Mouse (Mus musculus): ENCODE measurements around the gene Gramd1a.

Gramd1a gene

GRCm38 (mm10) chr7:31096892-31097564 is 58.7 kb downstream of the Gramd1a start:
- DNase-seq (ENCODE audit: low spot score in 2 of 2) = no peak

- no peak for DNase-seq (ENCODE audit: low spot score in 2 of 2)
Observed at GRCm38 (mm10) chr7:31094774-31095501, 60.8 kb downstream of the Gramd1a start.

GRCm38 (mm10) chr7:31089721-31090120 is 66.0 kb downstream of the Gramd1a start:
- no peak for DNase-seq (ENCODE audit: low spot score in 2 of 2)

DNA sequence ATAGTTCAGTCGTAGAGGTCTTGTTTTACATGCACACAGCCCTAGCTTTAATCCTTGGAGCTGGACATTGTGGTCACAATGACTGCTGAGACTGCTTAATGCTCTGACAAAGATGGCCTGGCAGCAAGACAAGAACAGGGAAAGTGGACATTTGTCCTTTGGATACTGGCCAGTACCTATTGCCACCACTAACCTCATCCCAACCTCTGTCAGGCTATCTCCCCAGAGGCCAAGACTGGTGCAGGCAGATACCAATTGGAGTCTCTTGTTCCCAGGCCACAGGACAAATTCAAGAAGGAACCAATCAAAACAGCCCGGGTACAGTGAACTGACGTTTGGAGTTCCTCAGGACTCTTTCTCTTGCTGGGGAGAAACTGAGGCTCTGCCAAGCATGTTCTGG is 67.5 kb downstream of the Gramd1a start:
- no peak for DNase-seq (ENCODE audit: low spot score in 2 of 2)

DNA sequence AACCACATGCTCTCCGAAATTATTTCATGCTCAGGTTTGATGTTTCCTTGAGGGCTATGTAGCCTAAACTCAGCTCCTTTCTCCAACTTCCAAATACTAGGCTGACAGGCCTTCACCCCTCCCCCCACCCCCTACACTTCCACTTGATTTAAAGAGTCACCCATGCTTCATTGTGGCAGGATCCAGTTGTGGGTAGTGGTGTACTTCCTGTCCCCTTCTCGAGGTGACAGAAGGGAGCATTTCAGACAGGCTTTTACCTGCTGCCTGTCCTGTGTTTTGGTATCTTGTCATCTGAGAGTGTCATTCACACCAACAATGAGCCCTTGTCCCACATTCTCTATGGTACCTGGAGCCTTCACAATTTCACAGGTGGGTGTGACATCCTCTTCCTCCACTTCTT is 68.4 kb downstream of the Gramd1a start:
- no peak for DNase-seq (ENCODE audit: low spot score in 2 of 2)

GRCm38 (mm10) chr7:31086175-31086755 is 69.4 kb downstream of the Gramd1a start:
- DNase-seq (ENCODE audit: low spot score in 2 of 2) = no peak

GRCm38 (mm10) chr7:31085171-31085570 is 70.5 kb downstream of the Gramd1a start:
- no peak for DNase-seq (ENCODE audit: low spot score in 2 of 2)

- DNase-seq (ENCODE audit: low spot score in 2 of 2) = no peak
Observed at GRCm38 (mm10) chr7:31084140-31084539, 71.6 kb downstream of the Gramd1a start.

GRCm38 (mm10) chr7:31082831-31083588 is 72.7 kb downstream of the Gramd1a start:
- no peak for DNase-seq (ENCODE audit: low spot score in 2 of 2)

DNA sequence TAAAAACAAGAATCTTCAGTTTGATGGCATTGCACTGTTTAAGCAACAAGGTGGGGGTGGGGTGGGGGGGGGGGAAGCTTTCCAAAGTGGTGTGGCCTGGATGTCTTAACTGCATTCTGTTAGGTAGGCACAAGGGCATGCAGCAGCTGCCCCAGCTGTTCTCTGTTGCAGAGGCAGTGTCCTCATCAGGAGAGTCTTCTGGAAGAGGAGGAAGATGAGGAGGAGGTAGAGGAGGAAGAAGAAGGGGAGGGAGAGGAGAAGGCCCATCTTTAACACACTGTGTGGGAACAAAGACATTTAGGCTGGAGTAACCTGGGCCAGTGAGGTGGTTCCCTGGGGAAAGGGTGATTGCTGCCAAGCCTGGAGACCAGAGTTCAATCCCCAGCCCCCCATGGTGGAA is 73.6 kb downstream of the Gramd1a start:
- no peak for DNase-seq (ENCODE audit: low spot score in 2 of 2)

- DNase-seq (ENCODE audit: low spot score in 2 of 2) = no peak
Observed at GRCm38 (mm10) chr7:31081106-31081505, 74.6 kb downstream of the Gramd1a start.

- no peak for DNase-seq (ENCODE audit: low spot score in 2 of 2)
Observed at GRCm38 (mm10) chr7:31080611-31081010, 75.1 kb downstream of the Gramd1a start.

Data from right cerebral cortex, adult 2 months (tissue).